Mouse (Mus musculus): ENCODE results near the gene Zbtb7a. TPM values are rescaled to one million over a fixed set of nuclear protein-coding genes. Genes with fewer than 3 reads are reported as not detected.

Zbtb7a gene
- polyA plus RNA-seq, 1 experiment, result 47.6 TPM

GRCm38 (mm10) chr10:81138131-81138782, 3.2 kb downstream of the Zbtb7a start:
- DNase-seq (ENCODE audit: low read depth, low spot score), result no peak
- under 1% methylated on average over 24 of the region's 24 CpGs for WGBS

DNA sequence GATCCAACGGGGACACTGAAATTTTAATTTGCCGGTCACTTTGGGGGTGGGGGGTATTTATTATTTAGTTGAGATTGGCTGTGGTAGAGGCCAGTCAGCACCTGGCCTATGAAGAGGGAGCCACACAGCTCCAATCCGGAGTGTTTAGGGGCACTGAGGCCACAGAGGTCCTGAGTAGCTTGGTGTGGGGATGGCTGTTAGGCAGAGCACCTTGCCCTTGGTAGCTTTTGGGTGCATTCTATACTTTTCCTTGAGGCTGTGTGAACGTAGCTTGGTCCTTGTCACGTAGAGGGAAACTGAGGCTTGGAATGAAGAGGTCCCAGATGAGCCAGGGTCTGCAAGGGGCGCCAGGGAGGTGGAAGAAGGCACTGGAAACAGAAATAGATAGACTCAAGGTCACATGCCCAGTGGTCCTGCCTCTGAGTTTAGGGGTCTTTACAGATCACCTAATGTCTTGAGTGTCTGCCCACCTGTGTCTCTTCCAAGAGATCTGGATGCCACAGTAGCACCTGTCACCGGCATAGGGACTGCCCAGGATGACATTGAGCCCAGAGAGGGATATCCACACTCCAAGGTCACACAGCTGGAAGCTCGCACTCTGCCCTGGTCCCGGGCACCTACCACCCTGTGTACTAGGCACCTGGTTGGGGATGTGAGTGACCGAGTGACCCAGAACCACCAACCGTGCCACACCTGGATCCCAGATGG, 4.0 kb downstream of the Zbtb7a start:
- 17% methylated on average over 11 of the region's 11 CpGs for WGBS
- DNase-seq (ENCODE audit: low read depth, low spot score), result no peak

GRCm38 (mm10) chr10:81139529-81139846, 4.5 kb downstream of the Zbtb7a start:
- DNase-seq (ENCODE audit: low read depth, low spot score), result no peak
- WGBS, result 21% methylated on average over 4 of the region's 4 CpGs

DNA sequence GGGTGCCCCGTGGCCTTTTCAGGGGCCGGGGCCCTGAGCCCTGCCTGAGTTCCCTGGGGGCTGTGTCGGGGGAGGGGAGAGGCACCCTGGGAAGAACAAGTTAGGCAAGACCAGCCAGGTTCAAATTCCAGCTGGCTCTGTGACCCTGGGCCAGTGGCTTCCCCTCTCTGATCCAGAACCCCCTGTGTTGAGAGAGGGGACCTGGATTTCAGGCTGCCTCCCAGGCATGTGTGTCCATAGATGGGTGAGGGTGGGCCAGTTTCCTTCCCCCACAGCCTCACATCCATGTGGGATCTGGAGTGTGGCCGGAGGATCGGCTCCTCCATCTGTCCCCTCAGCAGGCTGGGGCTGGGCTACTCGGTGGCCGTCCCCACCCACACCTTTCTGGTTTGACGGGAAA, 5.0 kb downstream of the Zbtb7a start:
- WGBS, result 11% methylated on average over 8 of the region's 8 CpGs
- DNase-seq (ENCODE audit: low read depth, low spot score), result no peak

- DNase-seq (ENCODE audit: low read depth, low spot score), result no peak
- 14% methylated on average over 10 of the region's 10 CpGs for WGBS
These were observed 5.9 kb downstream of the Zbtb7a start for GRCm38 (mm10) chr10:81140717-81141454.

DNA sequence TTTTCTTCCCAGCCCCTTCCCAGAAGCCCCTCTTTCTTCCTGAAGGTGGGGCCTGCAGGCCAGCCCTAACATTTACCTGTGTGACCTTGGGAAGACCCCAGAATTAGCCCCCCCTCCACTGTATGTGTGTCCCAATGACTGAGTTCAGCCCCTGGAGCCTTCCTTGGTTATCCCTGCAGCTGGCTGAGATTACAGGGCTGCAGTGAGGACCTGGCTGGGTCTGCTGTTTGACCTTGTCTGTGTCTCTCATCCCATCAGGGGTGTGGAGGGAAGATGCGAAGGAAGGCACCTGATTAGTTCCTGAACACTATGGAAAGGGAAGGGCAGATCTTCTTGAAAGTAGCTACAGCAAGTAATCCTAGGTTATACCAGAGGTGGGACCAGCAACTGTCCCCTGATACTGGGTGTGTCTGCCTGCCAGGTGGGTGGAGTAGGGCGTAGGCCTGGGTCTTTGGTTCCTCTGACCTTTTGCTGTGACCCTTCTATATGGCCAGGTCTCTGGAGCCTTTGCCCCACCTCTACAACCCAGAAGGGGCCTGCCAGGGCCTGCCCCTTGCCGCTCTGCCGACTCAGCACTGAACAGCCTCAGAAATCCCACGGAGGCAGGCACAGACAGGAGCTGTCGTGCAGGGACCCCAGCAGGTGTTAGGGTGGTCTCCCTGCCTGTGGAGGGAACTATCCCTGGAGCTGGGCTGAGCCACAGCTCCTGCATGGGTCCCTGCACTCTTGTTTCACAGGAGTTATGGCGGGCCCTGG, 6.6 kb downstream of the Zbtb7a start:
- no peak for DNase-seq (ENCODE audit: low read depth, low spot score)
- WGBS, result 28% methylated on average over 7 of the region's 7 CpGs

- WGBS, result 26% methylated on average over 5 of the region's 5 CpGs
- DNase-seq (ENCODE audit: low read depth, low spot score), result no peak
These were observed 7.5 kb downstream of the Zbtb7a start for GRCm38 (mm10) chr10:81142551-81142981.

DNA sequence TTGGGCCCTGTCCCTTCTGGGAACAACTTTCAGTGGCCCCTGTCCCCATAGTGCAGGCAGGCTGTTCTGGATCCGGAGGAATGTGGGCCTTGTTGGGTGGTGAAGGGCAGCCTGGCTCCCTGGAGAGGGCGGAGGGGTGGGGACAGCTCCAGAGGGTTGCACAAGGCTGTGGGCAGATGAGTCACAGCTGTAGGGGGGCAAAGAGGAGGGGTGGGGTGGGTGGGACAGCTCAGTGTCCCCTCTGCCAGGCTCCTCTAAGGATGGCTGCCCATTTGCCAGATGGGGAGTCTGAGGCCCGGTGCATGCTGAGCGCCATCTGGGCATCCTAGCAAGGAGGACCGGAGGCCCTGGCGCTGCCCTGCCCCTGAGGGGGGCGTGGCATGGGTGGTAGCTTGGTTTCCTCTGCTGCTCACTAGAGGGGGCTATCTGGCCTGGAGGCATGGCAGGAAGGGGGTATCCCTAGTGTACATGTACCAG, 8.2 kb downstream of the Zbtb7a start:
- no peak for DNase-seq (ENCODE audit: low read depth, low spot score)

DNA sequence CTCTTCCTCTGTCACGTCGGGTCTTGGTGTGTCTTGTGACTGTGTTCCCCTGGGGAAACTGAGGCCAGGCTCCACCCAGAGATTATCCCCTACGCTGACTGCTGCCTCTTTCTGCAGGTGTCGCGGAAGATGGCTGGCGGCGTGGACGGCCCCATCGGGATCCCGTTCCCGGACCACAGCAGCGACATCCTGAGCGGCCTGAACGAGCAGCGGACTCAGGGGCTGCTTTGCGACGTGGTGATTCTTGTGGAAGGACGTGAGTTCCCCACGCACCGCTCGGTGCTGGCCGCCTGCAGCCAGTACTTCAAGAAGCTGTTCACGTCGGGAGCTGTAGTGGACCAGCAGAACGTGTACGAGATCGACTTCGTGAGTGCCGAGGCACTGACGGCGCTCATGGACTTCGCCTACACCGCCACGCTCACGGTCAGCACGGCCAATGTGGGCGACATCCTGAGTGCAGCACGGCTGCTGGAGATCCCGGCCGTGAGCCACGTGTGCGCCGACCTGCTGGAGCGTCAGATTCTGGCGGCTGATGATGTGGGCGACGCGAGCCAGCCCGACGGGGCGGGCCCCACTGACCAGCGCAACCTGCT, 8.9 kb downstream of the Zbtb7a start:
- no peak for DNase-seq (ENCODE audit: low read depth, low spot score)
- 93% methylated on average over 52 of the region's 52 CpGs for WGBS

More for the DNA sequence above, 8.2 kb downstream of the Zbtb7a start:
- WGBS, result 36% methylated on average over 7 of the region's 7 CpGs

GRCm38 (mm10) chr10:81144667-81145066, 9.6 kb downstream of the Zbtb7a start:
- DNase-seq (ENCODE audit: low read depth, low spot score), result no peak
- 69% methylated on average over 27 of the region's 27 CpGs for WGBS

DNA sequence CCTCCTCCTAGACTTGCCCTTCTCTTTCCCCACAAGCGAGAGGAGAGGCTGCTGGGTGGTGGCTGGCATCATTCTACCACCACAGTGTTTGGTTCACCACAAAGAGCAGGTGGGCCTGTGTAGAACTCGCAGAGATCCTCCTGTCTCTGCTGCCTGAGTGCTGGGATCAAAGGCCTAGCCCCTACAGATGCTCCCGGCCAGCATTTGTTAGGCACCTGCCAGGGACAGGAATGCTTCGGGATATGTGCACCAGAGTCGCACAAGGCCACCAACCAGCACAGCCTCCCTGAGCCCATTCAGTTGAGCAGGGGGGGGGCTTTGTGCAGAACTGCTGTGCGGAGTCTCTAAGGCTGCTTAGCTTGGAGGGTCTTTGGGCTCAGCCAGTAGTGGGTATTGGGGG, 10.3 kb downstream of the Zbtb7a start:
- no peak for DNase-seq (ENCODE audit: low read depth, low spot score)
- WGBS, result 42% methylated on average over 6 of the region's 6 CpGs

DNA sequence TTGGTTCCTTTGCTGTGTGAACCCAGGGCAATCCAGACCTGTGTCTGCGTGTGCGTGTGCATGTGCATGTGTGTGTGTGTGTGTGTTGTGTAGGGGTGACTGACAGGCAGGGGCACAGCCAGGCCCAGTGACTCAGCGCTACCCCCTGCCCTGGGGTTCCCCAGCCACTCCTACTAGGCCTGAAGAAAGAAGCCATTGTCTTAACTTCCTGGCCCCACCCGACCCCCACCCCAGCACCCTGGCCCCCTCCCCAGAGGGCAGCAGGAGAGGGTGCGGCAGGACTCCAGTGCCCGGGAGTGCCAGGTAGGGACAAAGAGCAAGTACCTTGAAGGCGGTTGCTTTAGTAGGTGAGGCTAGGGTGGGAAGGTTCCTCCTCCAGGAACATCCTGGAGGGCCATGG, 10.8 kb downstream of the Zbtb7a start:
- no peak for DNase-seq (ENCODE audit: low read depth, low spot score)
- 21% methylated on average over 7 of the region's 7 CpGs for WGBS

- no peak for DNase-seq (ENCODE audit: low read depth, low spot score)
- WGBS, result 7% methylated on average over 4 of the region's 4 CpGs
These were observed 11.3 kb downstream of the Zbtb7a start for GRCm38 (mm10) chr10:81146296-81146695.

DNA sequence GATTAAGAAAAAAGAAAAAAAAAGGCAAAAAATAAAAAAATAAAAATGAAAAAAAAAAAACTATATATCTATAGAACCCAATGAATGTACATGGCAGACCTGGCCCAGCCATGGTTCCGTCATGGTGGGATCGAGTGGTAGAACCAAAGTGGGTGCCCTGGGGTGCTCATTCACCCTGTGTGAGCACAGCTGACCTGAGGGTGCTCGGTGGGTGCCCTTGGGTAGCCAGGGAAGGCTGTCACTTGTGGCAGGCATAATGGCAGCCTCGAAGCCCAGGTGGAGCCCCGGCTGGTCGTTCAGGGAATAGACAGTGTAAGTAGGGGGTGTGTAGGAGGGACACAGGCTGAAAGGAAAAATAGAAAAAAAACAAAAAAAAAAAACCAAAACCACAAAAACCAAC, 16.2 kb downstream of the Zbtb7a start:
- DNase-seq (ENCODE audit: low read depth, low spot score), result no peak
- WGBS, result 62% methylated on average over 6 of the region's 6 CpGs

DNA sequence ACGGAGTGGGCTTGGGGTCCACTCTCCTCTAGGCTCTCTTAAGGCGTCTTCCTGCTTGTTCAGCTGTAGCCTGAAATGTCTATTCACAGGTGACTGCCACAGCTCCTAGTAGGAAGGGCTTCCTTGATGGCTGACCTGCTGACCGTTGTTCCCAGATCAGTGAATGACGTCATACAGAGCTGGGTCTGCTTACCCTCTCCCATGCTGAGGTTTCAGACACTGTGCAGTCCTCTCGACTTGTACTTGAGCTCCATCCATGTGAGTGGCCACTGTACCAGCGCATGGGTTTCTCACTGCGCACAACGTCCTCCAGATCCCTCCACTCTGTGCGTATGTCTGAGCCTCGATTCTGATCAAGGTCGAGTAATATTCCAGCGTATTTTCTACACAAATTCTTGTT, 17.6 kb downstream of the Zbtb7a start:
- no peak for DNase-seq (ENCODE audit: low read depth, low spot score)
- 60% methylated on average over 12 of the region's 12 CpGs for WGBS

DNA sequence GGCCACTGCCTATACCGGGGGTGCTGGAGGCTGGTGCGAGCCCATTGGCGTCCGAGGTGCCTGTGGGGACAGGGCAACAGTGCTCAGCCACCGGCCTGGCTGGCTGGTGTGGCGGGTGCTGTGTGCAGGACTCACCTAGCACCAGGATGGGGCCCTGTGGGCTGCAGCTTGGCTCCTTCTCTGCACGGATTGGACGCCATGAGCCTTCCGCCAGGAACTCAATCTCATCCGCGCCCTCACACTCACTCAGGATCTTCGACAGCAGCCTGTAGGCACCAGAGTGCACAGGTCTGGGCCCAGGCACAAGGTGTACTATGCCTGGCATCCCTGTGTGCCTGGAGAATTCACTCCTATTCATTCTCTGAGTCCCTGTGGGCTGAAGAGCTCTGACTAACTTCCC, 19.3 kb downstream of the Zbtb7a start:
- 88% methylated on average over 12 of the region's 12 CpGs for WGBS

DNA sequence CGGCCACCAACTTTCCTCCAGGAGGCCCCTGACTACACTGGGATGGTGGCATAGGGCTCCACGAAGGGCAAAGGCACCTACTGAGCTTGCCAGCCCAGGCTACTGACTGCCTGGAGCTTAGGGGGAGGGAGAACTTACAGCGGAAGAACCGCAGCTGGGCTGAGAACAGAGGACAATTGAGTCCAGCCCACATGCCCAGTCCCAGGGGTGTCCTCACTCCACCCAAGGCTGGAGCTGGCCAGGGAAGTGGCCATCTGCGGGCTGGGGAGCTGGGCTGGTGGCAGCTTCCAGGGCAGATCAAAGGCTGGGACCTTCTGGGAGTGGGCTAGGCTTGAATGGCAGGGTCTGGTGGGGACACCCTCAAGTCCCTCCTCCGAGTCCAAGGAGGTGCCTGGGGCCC, 19.7 kb downstream of the Zbtb7a start:
- WGBS, result 71% methylated on average over 6 of the region's 6 CpGs
- no peak for DNase-seq (ENCODE audit: low read depth, low spot score)

More for the DNA sequence above, 19.3 kb downstream of the Zbtb7a start:
- no peak for DNase-seq (ENCODE audit: low read depth, low spot score)

- DNase-seq (ENCODE audit: low read depth, low spot score), result no peak
These were observed 26.7 kb downstream of the Zbtb7a start for GRCm38 (mm10) chr10:81161602-81162317.

DNA sequence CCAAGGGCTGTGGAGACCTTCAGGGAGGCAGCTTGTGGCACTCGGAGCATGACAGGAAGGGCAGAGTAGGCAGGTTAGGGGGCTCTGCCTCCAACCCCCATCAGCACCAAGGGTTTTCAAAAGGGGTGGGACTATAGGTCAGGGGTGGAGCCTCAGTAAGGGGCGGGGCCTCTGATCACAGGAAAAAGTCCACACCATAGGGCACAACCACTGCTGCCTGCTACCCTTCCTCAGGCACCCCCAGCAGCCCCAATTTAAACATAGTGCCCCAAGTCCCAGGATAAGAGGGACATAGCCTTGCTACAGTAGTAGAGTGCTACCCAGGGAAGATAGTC, 27.3 kb downstream of the Zbtb7a start:
- 66% methylated on average over 2 of the region's 2 CpGs for WGBS
- DNase-seq (ENCODE audit: low read depth, low spot score), result no peak

More at GRCm38 (mm10) chr10:81161602-81162317, 26.7 kb downstream of the Zbtb7a start:
- 71% methylated on average over 8 of the region's 8 CpGs for WGBS

Data from large intestine, adult 2 months (tissue).